Mouse (Mus musculus) stomach, postnatal 0 days (tissue): ENCODE data around the gene Shkbp1. TPM values are rescaled to one million over a fixed set of nuclear protein-coding genes. Genes with fewer than 3 reads are reported as not detected.

Source experiments
- ATAC-seq: fragments of 200-750 bp; cut with Nextera tagmentation; 2 replicates; pipeline ENCODE4 v1.8.0; 2017; ENCODE audit not compliant: low FRiP score, low TSS enrichment
- DNase-seq: peaks from one replicate; pipeline ENCODE4 v3.0.0-alpha.2; 2016; ENCODE audit warnings: low spot score
- H3K27ac ChIP-seq: fragments of 300-500 bp; sonication (generic); replicated peaks from 2 replicates; pipeline ENCODE4 v1.5.1; 2014; ENCODE audit warnings: mild to moderate bottlenecking, control low read depth
- H3K27me3 ChIP-seq: fragments of 300-500 bp; sonication (generic); 2 replicates; pipeline ENCODE4 v1.6.1; 2014; ENCODE audit warnings: low read length; ENCODE audit not compliant: control insufficient read depth, insufficient read depth
- H3K36me3 ChIP-seq: fragments of 300-500 bp; sonication (generic); 2 replicates; pipeline ENCODE4 v1.6.1; 2014; ENCODE audit warnings: low read length, mixed read lengths; ENCODE audit not compliant: control insufficient read depth, insufficient read depth
- H3K4me1 ChIP-seq: fragments of 300-500 bp; sonication (generic); replicated peaks from 2 replicates; pipeline ENCODE4 v1.6.1; 2014; ENCODE audit warnings: antibody characterized with exemption; ENCODE audit not compliant: control insufficient read depth, insufficient read depth
- H3K4me2 ChIP-seq: fragments of 300-500 bp; sonication (generic); replicated peaks from 2 replicates; pipeline ENCODE4 v1.6.1; 2014; ENCODE audit warnings: low read depth, mild to moderate bottlenecking, control low read depth, moderate library complexity
- H3K4me3 ChIP-seq: fragments of 300-500 bp; sonication (generic); 2 replicates; pipeline ENCODE4 v1.5.1; 2014; ENCODE audit warnings: low read depth, low read length, control low read depth
- H3K9ac ChIP-seq: fragments of 300-500 bp; sonication (generic); 2 replicates; pipeline ENCODE4 v1.6.1; 2014; ENCODE audit warnings: mild to moderate bottlenecking, low read length, control low read depth, mixed read lengths
- H3K9me3 ChIP-seq: fragments of 300-500 bp; sonication (generic); 2 replicates; pipeline ENCODE4 v1.6.1; 2016; ENCODE audit warnings: low read length; ENCODE audit not compliant: control insufficient read depth
- CTCF ChIP-seq: IDR thresholded peaks from 2 replicates; pipeline ENCODE4 v1.5.1; 2016; ENCODE audit warnings: antibody characterized with exemption, low read depth, mild to moderate bottlenecking, moderate library complexity
- EP300 ChIP-seq: optimal IDR thresholded peaks from 2 replicates; pipeline ENCODE3; 2016; ENCODE audit warnings: antibody characterized with exemption
- WGBS: fragments of 180-500 bp; shearing (Covaris S2); extraction: QIAGEN DNeasy Blood & Tissue Kit; methylation state at CpG from one replicate; pipeline ENCODE4 v1.1.7; 2014; 5-methylcytosine and 5-hydroxymethylcytosine counted together
- polyA plus RNA-seq: library from polyadenylated mRNA; unstranded; fragments of >200 nt; fragmentation: Nextera tagmentation; extraction: Ambion mirVana; gene quantifications from 2 replicates; pipeline ENCODE4 v1.2.1, GENCODE M21; 2015

The Shkbp1 gene
- polyA plus RNA-seq, 1 experiment from 2014 or later = 26.3 TPM

DNA sequence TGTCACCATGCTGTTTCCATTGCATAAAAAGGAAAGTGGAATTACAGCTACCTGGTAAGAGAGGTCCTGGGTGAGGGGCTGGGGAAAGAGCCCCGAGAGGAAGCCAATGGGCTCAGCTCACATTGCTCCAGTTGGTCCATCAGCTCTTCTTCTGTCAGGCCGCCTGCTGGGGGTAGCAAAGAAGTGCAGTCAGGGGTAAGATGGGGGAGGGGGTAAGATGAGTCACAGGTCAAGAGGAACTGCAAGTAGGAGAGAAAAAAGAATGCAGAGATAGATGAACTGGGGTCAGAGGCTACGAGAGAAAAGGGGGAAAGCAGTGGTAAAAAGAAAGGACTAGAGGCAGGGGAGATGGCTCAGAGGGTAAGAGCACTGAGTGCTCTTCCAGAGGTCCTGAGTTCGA lies 13.2 kb downstream of the Shkbp1 start:
- ATAC-seq = no peak
- peak; percentile 60 for TF ChIP-seq CTCF
- TF ChIP-seq EP300 = no peak
- no peak for DNase-seq
- Histone ChIP-seq H3K9me3 (no peaks in the 10 kb centered on the region), H3K4me3 (no peak overlapping the region), H3K4me2 (no peak overlapping the region), H3K27me3 (no peaks in the 10 kb centered on the region), H3K36me3 (peaks cover 6% of the 10 kb centered on the region; the same call in 1 of the 2 replicates), H3K9ac (no peak overlapping the region), H3K4me1 (no peaks in the 10 kb centered on the region), H3K27ac (no peak overlapping the region)
- 50% methylated on average over 4 of the region's 4 CpGs for WGBS

DNA sequence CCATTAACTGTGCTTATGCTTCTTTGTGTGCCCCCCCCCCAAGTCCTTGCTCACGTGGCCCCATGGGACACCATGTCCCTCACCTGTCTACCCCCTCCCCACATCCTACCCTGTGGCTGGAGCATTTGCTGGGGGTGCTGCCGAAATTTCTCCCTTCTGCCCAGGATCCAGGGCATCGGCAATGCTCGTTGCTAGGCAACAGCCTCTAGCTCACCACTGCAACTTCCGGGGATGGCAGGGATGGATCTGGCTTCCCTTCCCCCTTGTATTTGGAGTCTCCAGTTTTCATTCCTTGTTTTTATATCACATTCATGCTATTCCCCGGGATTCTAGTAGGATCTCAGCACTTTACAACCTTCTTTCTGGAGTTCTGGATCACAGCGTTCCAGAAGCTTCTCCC lies 16.3 kb downstream of the Shkbp1 start:
- Histone ChIP-seq H3K9ac (no peak overlapping the region), H3K9me3 (no peaks in the 10 kb centered on the region), H3K4me1 (peaks cover 3% of the 10 kb centered on the region; the same call in 1 of the 2 replicates), H3K36me3 (peaks cover 6% of the 10 kb centered on the region; the same call in 1 of the 2 replicates), H3K4me3 (no peak overlapping the region), H3K27ac (no peak overlapping the region), H3K27me3 (no peaks in the 10 kb centered on the region), H3K4me2 (no peak overlapping the region)
- DNase-seq (no peak), ATAC-seq (no peak)
- no peak for TF ChIP-seq CTCF
- no peak for TF ChIP-seq EP300
- WGBS = 43% methylated on average over 7 of the region's 7 CpGs

- TF ChIP-seq CTCF = no peak
- TF ChIP-seq EP300 = no peak
- Histone ChIP-seq H3K27me3 (no peaks in the 10 kb centered on the region), H3K4me1 (peaks cover 3% of the 10 kb centered on the region; the same call in 1 of the 2 replicates), H3K9ac (no peak overlapping the region), H3K4me3 (no peak overlapping the region), H3K4me2 (no peak overlapping the region), H3K36me3 (peaks cover 6% of the 10 kb centered on the region; the same call in 1 of the 2 replicates), H3K27ac (no peak overlapping the region), H3K9me3 (no peaks in the 10 kb centered on the region)
- no peak for ATAC-seq
- 78% methylated on average over 4 of the region's 4 CpGs for WGBS
- no peak for DNase-seq
Measured at GRCm38 (mm10) chr7:27339114-27339513, 16.7 kb downstream of the Shkbp1 start.

GRCm38 (mm10) chr7:27337175-27337853 lies 18.5 kb downstream of the Shkbp1 start, which contains the start of gene Ltbp4:
TSS of gene Ltbp4 (minus strand) at chr7:27337692.
- Histone ChIP-seq H3K4me2 (peak within 1 kb of the TSS; percentile 65), H3K4me1 (peaks cover 5% of the 10 kb centered on the region; the same call in 1 of the 2 replicates), H3K27ac (no peak within 1 kb of the TSS), H3K9ac (peak within 1 kb of the TSS; percentile 45; the same call in 1 of the 2 replicates), H3K4me3 (peak within 1 kb of the TSS; percentile 39), H3K27me3 (no peaks in the 10 kb centered on the region), H3K9me3 (no peaks in the 10 kb centered on the region), H3K36me3 (peaks cover 2% of the 10 kb centered on the region; the same call in 1 of the 2 replicates)
- peak; percentile 79 for DNase-seq
- ATAC-seq = peak; percentile 66
- TF ChIP-seq CTCF = peak; percentile 4; the same call in 1 of the 2 replicates
- TF ChIP-seq EP300 = no peak
- 3% methylated on average over 35 of the region's 36 CpGs for WGBS

DNA sequence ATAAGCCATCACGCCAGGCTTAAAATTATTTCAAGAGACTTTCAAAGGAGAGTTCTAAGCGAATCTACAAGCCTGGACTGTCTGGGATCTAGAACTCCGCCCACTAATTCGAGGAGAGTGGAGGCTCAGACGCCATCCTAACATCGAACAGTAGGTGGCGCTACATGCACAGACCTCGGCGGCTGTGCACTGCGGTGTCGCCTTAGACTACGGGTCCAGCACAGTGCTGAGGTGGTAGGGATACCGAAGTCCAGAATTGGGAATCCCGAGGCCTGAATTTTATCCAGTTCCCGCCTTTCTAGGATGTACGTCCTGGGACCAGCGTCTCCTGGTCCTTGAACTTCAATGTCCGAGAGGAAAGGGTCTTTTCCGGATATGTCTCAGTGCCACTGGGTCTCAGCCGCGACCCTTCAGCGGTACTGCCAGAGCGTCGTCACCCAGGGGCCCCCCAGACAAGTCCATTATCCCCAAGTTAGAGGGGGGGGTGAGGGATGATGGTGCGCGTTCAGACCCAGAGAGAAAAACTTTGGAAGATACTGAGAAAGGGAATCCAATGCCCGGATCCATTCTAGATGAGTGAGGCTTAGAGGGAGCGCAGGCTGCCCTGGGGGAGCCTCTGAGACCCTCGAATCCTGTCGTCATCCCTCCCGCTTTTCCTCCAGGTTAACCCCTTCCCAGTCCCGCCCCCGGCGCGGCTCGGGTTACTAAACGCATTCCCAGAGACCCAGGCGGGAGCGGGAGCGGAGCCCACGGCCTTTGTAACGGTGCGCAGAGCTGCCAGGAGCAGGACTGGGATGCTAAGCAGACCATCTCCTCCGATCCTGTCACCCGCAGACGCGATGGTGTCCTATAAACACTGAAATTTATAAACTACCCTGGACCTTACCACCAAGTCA lies 19.6 kb downstream of the Shkbp1 start:
- Histone ChIP-seq H3K4me1 (peaks cover 7% of the 10 kb centered on the region; the same call in 1 of the 2 replicates), H3K9ac (peak overlapping the region; percentile 45; the same call in 1 of the 2 replicates), H3K4me2 (peak overlapping the region; percentile 65), H3K9me3 (no peaks in the 10 kb centered on the region), H3K27ac (peak overlapping the region; percentile 49; the same call in 1 of the 2 replicates), H3K27me3 (no peaks in the 10 kb centered on the region), H3K36me3 (no peaks in the 10 kb centered on the region), H3K4me3 (peak overlapping the region; percentile 39)
- WGBS = under 1% methylated on average over 46 of the region's 47 CpGs
- peak; percentile 90 for DNase-seq
- TF ChIP-seq CTCF (peak; percentile 99), EP300 (no peak)
- peak; percentile 75 for ATAC-seq
